ENCODE assay signal across 13 mouse cellular contexts in the genomic region with DNA sequence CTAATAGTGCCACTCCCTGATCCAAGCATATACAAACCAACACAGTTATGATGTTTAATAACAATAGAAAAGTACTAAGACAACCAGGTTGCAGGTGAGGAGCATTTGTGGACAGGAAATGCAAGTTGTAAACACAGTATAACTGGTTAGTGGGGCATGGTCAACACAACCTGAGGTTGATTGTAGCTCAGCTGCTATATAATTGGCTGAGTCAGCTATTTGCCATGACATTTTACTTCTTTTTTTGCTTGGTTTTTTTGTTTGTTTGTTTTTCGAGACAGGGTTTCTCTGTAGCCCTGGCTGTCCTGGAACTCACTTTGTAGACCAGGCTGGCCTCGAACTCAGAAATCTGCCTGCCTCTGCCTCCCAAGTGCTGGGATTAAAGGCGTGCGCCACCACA. TPM values are rescaled to one million over a fixed set of nuclear protein-coding genes. Genes with fewer than 3 reads are reported as not detected.
DNase-seq lines count a peak whose midpoint lies in the region; TF ChIP-seq lines count a peak whose summit lies in the region.
"Not testable (repeated sequence)": the region's sequence is repeated elsewhere in the genome, so short reads cannot be mapped to it uniquely, and the experiment has no call there.
"Had no signal": no experiment of that assay in that cellular context is flagged by ENCODE, and none has a peak within 500 bp of the region (broad histone marks: within the 10 kb centered on the region; RNA-seq: fewer than 3 reads in every experiment).

No protein-coding gene starts in this region.

- H3K27ac ChIP-seq in CH12.LX (ENCODE audit: insufficient read depth, low read depth); ES-E14 (ENCODE audit: insufficient read depth, low read depth, low read length, poor library complexity, severe bottlenecking); MEL (ENCODE audit: control insufficient read depth, low read depth, low read length): not testable (repeated sequence)

- H3K9me3 ChIP-seq in CH12.LX (replicated peaks; ENCODE audit: low read length); ES-E14 (ENCODE audit: control insufficient read depth, insufficient read depth, low read depth, low read length); MEL (replicated peaks; ENCODE audit: insufficient read depth, low read length): not testable (repeated sequence)

- H3K79me2 ChIP-seq in CH12.LX (replicated peaks; ENCODE audit: control insufficient read depth, extremely low read depth, insufficient read depth, poor library complexity, severe bottlenecking); MEL (ENCODE audit: control insufficient read depth, insufficient read depth, low read length, poor library complexity): not testable (repeated sequence)

- not testable (repeated sequence) for TF ChIP-seq RAD21 in CH12.LX (IDR thresholded peaks at IDR 0.05; ENCODE audit: low read depth, low read length); MEL (IDR thresholded peaks at IDR 0.05; ENCODE audit: low read depth, low read length)

- not testable (repeated sequence) for H3K4me2 ChIP-seq in CH12.LX (ENCODE audit: insufficient read depth, low read depth, poor library complexity, severe bottlenecking)

- TF ChIP-seq POLR2A in CH12.LX (IDR thresholded peaks at IDR 0.05; ENCODE audit: low read depth, low read length); MEL (IDR thresholded peaks at IDR 0.05; ENCODE audit: control insufficient read depth in 1 of 2, insufficient read depth in 1 of 2, low read depth in 1 of 2, low read length in 2 of 2, poor library complexity in 1 of 2): not testable (repeated sequence)

- not testable (repeated sequence) for H3K4me1 ChIP-seq in CH12.LX (ENCODE audit: control insufficient read depth in 1 of 2, insufficient read depth in 2 of 2); MEL (ENCODE audit: control insufficient read depth in 1 of 2, insufficient read depth in 2 of 2, low read length in 2 of 2)
- peaks cover 2 to 20% of the 10 kb centered on the region in 2 experiments for H3K4me1 ChIP-seq in ES-E14 (ENCODE audit: control insufficient read depth in 2 of 2, insufficient read depth in 2 of 2, low read length in 2 of 2, poor library complexity in 1 of 2)

- dilution Hi-C loops in CH12.LX (cut with MboI; ENCODE audit: extremely low pct_ligation_motif_present, extremely low pct_unique_long_range_greater_than_20kb, low sequenced_read_pairs): not testable (repeated sequence)

- in situ Hi-C loops in CH12.LX (cut with MboI; ENCODE audit: low pct_ligation_motif_present, low pct_unique_long_range_greater_than_20kb, low sequenced_read_pairs); ES-E14 (cut with MboI; ENCODE audit: low sequenced_read_pairs in 2 of 2, unreplicated experiment in 2 of 2): not testable (repeated sequence)

- not testable (repeated sequence) for H3K4me3 ChIP-seq in CH12.LX (replicated peaks in 1 of 3; ENCODE audit: low read depth in 2 of 3, low read length in 2 of 3, poor library complexity in 1 of 3); ES-E14 (ENCODE audit: insufficient read depth in 1 of 2, low read depth in 1 of 2, low read length in 2 of 2, poor library complexity in 1 of 2, severe bottlenecking in 1 of 2); MEL (ENCODE audit: control insufficient read depth in 1 of 2, insufficient read depth in 1 of 2, low read depth in 2 of 2, low read length in 2 of 2)

- not testable (repeated sequence) for DNase-seq in CH12.LX (ENCODE audit: extremely low read depth); ES-E14 (ENCODE audit: low read depth, low spot score); MEL (ENCODE audit: low read depth, low spot score)

- not testable (repeated sequence) for H3K27me3 ChIP-seq in CH12.LX (replicated peaks); MEL (ENCODE audit: control insufficient read depth in 1 of 2, insufficient read depth in 2 of 2, low read length in 2 of 2)

- H3K36me3 ChIP-seq in CH12.LX (replicated peaks in 1 of 2; ENCODE audit: control insufficient read depth in 1 of 2, insufficient read depth in 1 of 2, low read length in 1 of 2); ES-E14 (ENCODE audit: control insufficient read depth, insufficient read depth, low read length, poor library complexity, severe bottlenecking); MEL (ENCODE audit: control insufficient read depth in 1 of 2, insufficient read depth in 2 of 2, low read length in 2 of 2): not testable (repeated sequence)

- TF ChIP-seq EP300 in CH12.LX (IDR thresholded peaks at IDR 0.05; ENCODE audit: low read length); MEL (IDR thresholded peaks at IDR 0.05; ENCODE audit: low read depth in 1 of 2, low read length in 2 of 2): not testable (repeated sequence)

- not testable (repeated sequence) for H3K9ac ChIP-seq in CH12.LX (ENCODE audit: insufficient read depth, low read depth); ES-E14 (ENCODE audit: insufficient read depth, low read depth, low read length, poor library complexity, severe bottlenecking); MEL (ENCODE audit: control insufficient read depth, low read depth, low read length, poor library complexity, severe bottlenecking)

- not testable (repeated sequence) for TF ChIP-seq CTCF in CH12.LX (conservative IDR thresholded peaks at IDR 0.05 in 1 of 2, IDR thresholded peaks at IDR 0.05 in 1 of 2; ENCODE audit: low read depth in 2 of 2, low read length in 2 of 2); MEL (IDR thresholded peaks at IDR 0.05 in 2 of 3, conservative IDR thresholded peaks at IDR 0.05 in 1 of 3; ENCODE audit: control insufficient read depth in 1 of 3, insufficient read depth in 1 of 3, low read depth in 2 of 3, low read length in 3 of 3, poor library complexity in 1 of 3, severe bottlenecking in 1 of 3)

TF ChIP-seq in CH12.LX, 34 proteins besides CTCF, POLR2A, EP300 and RAD21:
- peak; percentile 67; the same call in 1 of the 2 replicates for TF ChIP-seq MAFK (IDR thresholded peaks at IDR 0.05; ENCODE audit: insufficient replicate concordance, low read length)
TF ChIP-seq in CH12.LX: peak in this region for 1; not testable (repeated sequence) for 33.

TF ChIP-seq in ES-E14, 5 proteins besides CTCF, POLR2A, EP300 and RAD21:
- peak; percentile 86 for TF ChIP-seq MAFK (IDR thresholded peaks at IDR 0.05; ENCODE audit: insufficient read depth, low read depth, low read length)

TF ChIP-seq in MEL, 35 proteins besides CTCF, POLR2A, EP300 and RAD21:
- TF ChIP-seq MAFK (IDR thresholded peaks at IDR 0.05; ENCODE audit: borderline replicate concordance, low read depth, low read length): peak; percentile 68; the same call in 1 of the 2 replicates
TF ChIP-seq in MEL: peak in this region for 1; not testable (repeated sequence) for 34.

RNA-seq across cellular contexts. Expression of gene Spink2, which starts 20.6 kb away (rescaled TPM):
- total RNA-seq in CH12.LX (2012; rRNA removed): 0.42 and 0.55 TPM in 2 replicates
- not detected in 2 replicates for total RNA-seq in CH12.LX (2014; rRNA removed)
- 0.67 and 1.3 TPM in 2 replicates for polyA plus RNA-seq in CH12.LX (2012; ENCODE audit: insufficient read length, low read depth)
- total RNA-seq in ES-E14 (2012; rRNA removed): 0.48 and 0.98 TPM in 2 replicates
- not detected in 2 replicates for total RNA-seq in MEL (2012; rRNA removed)
- polyA plus RNA-seq in MEL (2012; ENCODE audit: insufficient read depth in 1 of 2, insufficient read length in 2 of 2, low read depth in 1 of 2, low replicate concordance in 2 of 2, missing spikeins in 1 of 2): not detected
- total RNA-seq: adrenal gland, adult 18-20 months; adrenal gland, adult 8-10 months; adrenal gland, postnatal 14 days; adrenal gland, postnatal 25 days; G1E had no signal
- polyA plus RNA-seq: adrenal gland, adult 2 months; C2C12; CD4-positive, CD25-positive, alpha-beta regulatory T cell, adult 4 months; cerebellum, adult 2 months; G1E; Patski had no signal

RNA-seq across cellular contexts. Expression of gene Rest, which starts 33.4 kb away (rescaled TPM):
- total RNA-seq in CH12.LX (2012; rRNA removed) (15.4 and 15.9 TPM in 2 replicates), CH12.LX (2014; rRNA removed) (16.5 and 16.8 TPM in 2 replicates), ES-E14 (2012; rRNA removed) (108 and 120 TPM in 2 replicates), MEL (2012; rRNA removed) (19.3 and 21.0 TPM in 2 replicates)
- polyA plus RNA-seq in CH12.LX (2012; ENCODE audit: insufficient read length, low read depth) (7.4 and 7.8 TPM in 2 replicates), MEL (2012; ENCODE audit: insufficient read depth in 1 of 2, insufficient read length in 2 of 2, low read depth in 1 of 2, low replicate concordance in 2 of 2, missing spikeins in 1 of 2) (10 to 100 TPM in 1 of 2 experiments, 1 to 10 TPM in 1; 7.4 to 20.6 TPM)
